Mouse (Mus musculus): ENCODE data around the gene Gm47283. TPM values are rescaled to one million over a fixed set of nuclear protein-coding genes. Genes with fewer than 3 reads are reported as not detected.
"Not testable (repeated sequence)": the region's sequence is repeated elsewhere in the genome, so short reads cannot be mapped to it uniquely, and the experiment has no call there.

The Gm47283 gene
- polyA plus RNA-seq, 1 experiment: not detected

- not testable (repeated sequence) for H3K27ac ChIP-seq (ENCODE audit: control insufficient read depth, insufficient read depth, low read depth, low read length, poor library complexity); H3K4me1 ChIP-seq (ENCODE audit: control insufficient read depth, insufficient read depth, low read length); H3K4me3 ChIP-seq (replicated peaks; ENCODE audit: control insufficient read depth, low read depth, low read length)
- WGBS: 85% methylated on average over 45 of the region's 46 CpGs
Measured at GRCm38 (mm10) chrY:90743053-90743810, 41.3 kb upstream of the Gm47283 start.

- WGBS: 100% methylated on average over 2 of the region's 21 CpGs
- TF ChIP-seq POLR2A (IDR thresholded peaks at IDR 0.05; ENCODE audit: borderline replicate concordance, control insufficient read depth, low read depth, low read length) (no peak), CTCF (IDR thresholded peaks at IDR 0.05; ENCODE audit: control insufficient read depth, insufficient read depth, low read length) (no peak)
- H3K27ac ChIP-seq (ENCODE audit: control insufficient read depth, insufficient read depth, low read depth, low read length, poor library complexity): no peak overlapping the region
- no peaks in the 10 kb centered on the region for H3K4me1 ChIP-seq (ENCODE audit: control insufficient read depth, insufficient read depth, low read length)
- H3K4me3 ChIP-seq (replicated peaks; ENCODE audit: control insufficient read depth, low read depth, low read length): no peak overlapping the region
Measured at GRCm38 (mm10) chrY:90743811-90744220, 40.7 kb upstream of the Gm47283 start.

- 63% methylated on average over 51 of the region's 51 CpGs for WGBS
- H3K4me3 ChIP-seq (replicated peaks; ENCODE audit: control insufficient read depth, low read depth, low read length); H3K27ac ChIP-seq (ENCODE audit: control insufficient read depth, insufficient read depth, low read depth, low read length, poor library complexity); H3K4me1 ChIP-seq (ENCODE audit: control insufficient read depth, insufficient read depth, low read length): not testable (repeated sequence)
Measured at GRCm38 (mm10) chrY:90744381-90744981, 40.1 kb upstream of the Gm47283 start.

GRCm38 (mm10) chrY:90745256-90745655 is 39.3 kb upstream of the Gm47283 start:
- 91% methylated on average over 5 of the region's 5 CpGs for WGBS
- H3K4me1 ChIP-seq (ENCODE audit: control insufficient read depth, insufficient read depth, low read length); H3K4me3 ChIP-seq (replicated peaks; ENCODE audit: control insufficient read depth, low read depth, low read length); H3K27ac ChIP-seq (ENCODE audit: control insufficient read depth, insufficient read depth, low read depth, low read length, poor library complexity): not testable (repeated sequence)

GRCm38 (mm10) chrY:90754721-90755120 is 29.8 kb upstream of the Gm47283 start, which contains the start of gene Gm21860:
TSS of gene Gm21860 (minus strand) at chrY:90754821.
- not testable (repeated sequence) for H3K4me1 ChIP-seq (ENCODE audit: control insufficient read depth, insufficient read depth, low read length); H3K27ac ChIP-seq (ENCODE audit: control insufficient read depth, insufficient read depth, low read depth, low read length, poor library complexity); H3K4me3 ChIP-seq (replicated peaks; ENCODE audit: control insufficient read depth, low read depth, low read length)
- no CpG with 5 or more reads among the region's 8 CpGs for WGBS

GRCm38 (mm10) chrY:90839077-90839476 is 54.5 kb downstream of the Gm47283 start, which contains the start of gene Gm21748:
TSS of gene Gm21748 (minus strand) at chrY:90839177.
- not testable (repeated sequence) for H3K4me1 ChIP-seq (ENCODE audit: control insufficient read depth, insufficient read depth, low read length); H3K27ac ChIP-seq (ENCODE audit: control insufficient read depth, insufficient read depth, low read depth, low read length, poor library complexity); H3K4me3 ChIP-seq (replicated peaks; ENCODE audit: control insufficient read depth, low read depth, low read length)
- WGBS: no CpG with 5 or more reads among the region's 8 CpGs

Other genes starting within 250 kb of the Gm47283 start
- not detected in 2 replicates for gene Gm21860, start 29.9 kb upstream of the Gm47283 start, polyA plus RNA-seq (2011; ENCODE audit: insufficient read depth, insufficient read length, low replicate concordance, missing spikeins)
- not detected in 2 replicates for gene Gm21748, start 54.4 kb downstream of the Gm47283 start, polyA plus RNA-seq (2011; ENCODE audit: insufficient read depth, insufficient read length, low replicate concordance, missing spikeins)